Mouse (Mus musculus) embryonic facial prominence, embryonic 10.5 days (tissue): Measurements from ENCODE around the gene Fads2. TPM values are rescaled to one million over a fixed set of nuclear protein-coding genes. Genes with fewer than 3 reads are reported as not detected.

Experiments used
- DNase-seq: peaks from one replicate; pipeline ENCODE4 v3.0.0-alpha.2; 2017; ENCODE audit warnings: low spot score
- H3K27ac ChIP-seq: fragments of 300-500 bp; sonication (generic); replicated peaks from 2 replicates; pipeline ENCODE4 v1.5.1; 2016; ENCODE audit warnings: mild to moderate bottlenecking
- H3K27me3 ChIP-seq: fragments of 300-500 bp; sonication (generic); replicated peaks from 2 replicates; pipeline ENCODE4 v1.6.1; 2016; ENCODE audit warnings: low read depth, mild to moderate bottlenecking; ENCODE audit not compliant: poor library complexity, severe bottlenecking
- H3K36me3 ChIP-seq: fragments of 300-500 bp; sonication (generic); replicated peaks from 2 replicates; pipeline ENCODE4 v1.6.1; 2016; ENCODE audit warnings: mild to moderate bottlenecking, moderate library complexity
- H3K4me1 ChIP-seq: fragments of 300-500 bp; sonication (generic); 2 replicates; pipeline ENCODE4 v1.6.1; 2016
- H3K4me3 ChIP-seq: fragments of 300-500 bp; sonication (generic); 2 replicates; pipeline ENCODE4 v1.5.1; 2016; ENCODE audit warnings: mild to moderate bottlenecking, moderate library complexity
- H3K9me3 ChIP-seq: fragments of 300-500 bp; sonication (generic); 2 replicates; pipeline ENCODE4 v1.6.1; 2016; ENCODE audit warnings: mild to moderate bottlenecking
- WGBS: fragments of 180-500 bp; shearing (Covaris S2); methylation state at CpG from one replicate; pipeline ENCODE4 v1.1.7; 2016; 5-methylcytosine and 5-hydroxymethylcytosine counted together
- polyA plus RNA-seq: library from polyadenylated mRNA; unstranded; fragments of >200 nt; fragmentation: Nextera tagmentation; extraction: Ambion mirVana; gene quantifications from 2 replicates; pipeline ENCODE4 v1.2.1, GENCODE M21; 2016

Fads2 gene
- polyA plus RNA-seq, 1 experiment from 2014 or later: 160 TPM

- no peak overlapping the region for H3K27ac ChIP-seq
- 0 out of 2 replicates have a peak, but pooled peaks cover 4% of the 10 kb centered on the region for H3K27me3 ChIP-seq
- no peak overlapping the region for H3K4me3 ChIP-seq
- H3K4me1 ChIP-seq: peaks cover 19% of the 10 kb centered on the region
- H3K36me3 ChIP-seq: peaks cover 67% of the 10 kb centered on the region
- 37% methylated on average over 8 of the region's 8 CpGs for WGBS
- peak; percentile 69 for DNase-seq
- H3K9me3 ChIP-seq: no peaks in the 10 kb centered on the region
These were observed 68.2 kb downstream of the Fads2 start for GRCm38 (mm10) chr19:10033211-10033973.

- no peak overlapping the region for H3K4me3 ChIP-seq
- 93% methylated on average over 2 of the region's 2 CpGs for WGBS
- 0 out of 2 replicates have a peak, but pooled peaks cover 4% of the 10 kb centered on the region for H3K27me3 ChIP-seq
- DNase-seq: no peak
- peaks cover 25% of the 10 kb centered on the region for H3K4me1 ChIP-seq
- H3K27ac ChIP-seq: no peak overlapping the region
- H3K9me3 ChIP-seq: no peaks in the 10 kb centered on the region
- peaks cover 70% of the 10 kb centered on the region for H3K36me3 ChIP-seq
These were observed 71.8 kb downstream of the Fads2 start for GRCm38 (mm10) chr19:10029746-10030145.

- peak overlapping the region; percentile 48 for H3K27ac ChIP-seq
- peak; percentile 68 for DNase-seq
These were observed 76.2 kb downstream of the Fads2 start for GRCm38 (mm10) chr19:10025169-10025875.

GRCm38 (mm10) chr19:10023304-10023758 is 78.2 kb downstream of the Fads2 start:
- peaks cover 74% of the 10 kb centered on the region for H3K4me1 ChIP-seq
- no peak overlapping the region for H3K4me3 ChIP-seq
- H3K27ac ChIP-seq: peak overlapping the region; percentile 26
- 70% methylated on average over 9 of the region's 9 CpGs for WGBS
- DNase-seq: no peak
- no peaks in the 10 kb centered on the region for H3K9me3 ChIP-seq
- H3K36me3 ChIP-seq: peaks cover 22% of the 10 kb centered on the region
- H3K27me3 ChIP-seq: peaks cover 6% of the 10 kb centered on the region; the same call in 1 of the 2 replicates

More at GRCm38 (mm10) chr19:10025169-10025875, 76.2 kb downstream of the Fads2 start:
- WGBS: 24% methylated on average over 8 of the region's 8 CpGs
- Histone ChIP-seq H3K4me1 (peaks cover 56% of the 10 kb centered on the region), H3K36me3 (peaks cover 40% of the 10 kb centered on the region), H3K9me3 (no peaks in the 10 kb centered on the region), H3K4me3 (peak overlapping the region; percentile 16; the same call in 1 of the 2 replicates), H3K27me3 (no peaks in the 10 kb centered on the region)

- WGBS: 71% methylated on average over 5 of the region's 5 CpGs
- peak; percentile 51 for DNase-seq
- Histone ChIP-seq H3K27me3 (peaks cover 6% of the 10 kb centered on the region; the same call in 1 of the 2 replicates), H3K9me3 (no peaks in the 10 kb centered on the region), H3K36me3 (peaks cover 15% of the 10 kb centered on the region), H3K4me1 (peaks cover 81% of the 10 kb centered on the region), H3K4me3 (no peak overlapping the region), H3K27ac (peak overlapping the region; percentile 26)
These were observed 78.9 kb downstream of the Fads2 start for GRCm38 (mm10) chr19:10022414-10023303.

GRCm38 (mm10) chr19:10021981-10022380 is 79.6 kb downstream of the Fads2 start:
- H3K36me3 ChIP-seq: peaks cover 8% of the 10 kb centered on the region
- peak overlapping the region; percentile 26 for H3K27ac ChIP-seq
- no peak overlapping the region for H3K4me3 ChIP-seq
- no peak for DNase-seq
- peaks cover 6% of the 10 kb centered on the region; the same call in 1 of the 2 replicates for H3K27me3 ChIP-seq
- WGBS: 85% methylated on average over 2 of the region's 2 CpGs
- peaks cover 88% of the 10 kb centered on the region for H3K4me1 ChIP-seq
- H3K9me3 ChIP-seq: no peaks in the 10 kb centered on the region

- H3K27ac ChIP-seq: peak overlapping the region; percentile 91
- H3K4me3 ChIP-seq: peak overlapping the region; percentile 77
- no peaks in the 10 kb centered on the region for H3K9me3 ChIP-seq
- peaks cover 6% of the 10 kb centered on the region; the same call in 1 of the 2 replicates for H3K27me3 ChIP-seq
- no peak for DNase-seq
- H3K4me1 ChIP-seq: peaks cover 89% of the 10 kb centered on the region
- no peaks in the 10 kb centered on the region for H3K36me3 ChIP-seq
- WGBS: 62% methylated on average over 4 of the region's 4 CpGs
These were observed 82.3 kb downstream of the Fads2 start for GRCm38 (mm10) chr19:10019214-10019760.

- H3K36me3 ChIP-seq: no peaks in the 10 kb centered on the region
- WGBS: under 1% methylated on average over 3 of the region's 3 CpGs
- peaks cover 90% of the 10 kb centered on the region for H3K4me1 ChIP-seq
- H3K27me3 ChIP-seq: peaks cover 6% of the 10 kb centered on the region; the same call in 1 of the 2 replicates
- peak overlapping the region; percentile 91 for H3K27ac ChIP-seq
- H3K4me3 ChIP-seq: peak overlapping the region; percentile 77
- no peaks in the 10 kb centered on the region for H3K9me3 ChIP-seq
- DNase-seq: no peak
These were observed 83.1 kb downstream of the Fads2 start for GRCm38 (mm10) chr19:10018527-10018818.

- H3K4me3 ChIP-seq: peak overlapping the region; percentile 77
- 4% methylated on average over 44 of the region's 44 CpGs for WGBS
- H3K27ac ChIP-seq: peak overlapping the region; percentile 91
- H3K27me3 ChIP-seq: peaks cover 6% of the 10 kb centered on the region; the same call in 1 of the 2 replicates
- H3K9me3 ChIP-seq: no peaks in the 10 kb centered on the region
- peaks cover 90% of the 10 kb centered on the region for H3K4me1 ChIP-seq
- no peaks in the 10 kb centered on the region for H3K36me3 ChIP-seq
- peak; percentile 95 for DNase-seq
These were observed 83.7 kb downstream of the Fads2 start for GRCm38 (mm10) chr19:10017637-10018526.

- Histone ChIP-seq H3K36me3 (no peaks in the 10 kb centered on the region), H3K27me3 (peaks cover 6% of the 10 kb centered on the region; the same call in 1 of the 2 replicates), H3K9me3 (no peaks in the 10 kb centered on the region), H3K27ac (peak overlapping the region; percentile 91), H3K4me3 (peak overlapping the region; percentile 16; the same call in 1 of the 2 replicates), H3K4me1 (peaks cover 84% of the 10 kb centered on the region)
- WGBS: 89% methylated on average over 4 of the region's 4 CpGs
- no peak for DNase-seq
These were observed 85.4 kb downstream of the Fads2 start for GRCm38 (mm10) chr19:10016151-10016550.

- Histone ChIP-seq H3K27me3 (peaks cover 6% of the 10 kb centered on the region; the same call in 1 of the 2 replicates), H3K27ac (peak overlapping the region; percentile 91), H3K9me3 (no peaks in the 10 kb centered on the region), H3K4me1 (peaks cover 83% of the 10 kb centered on the region), H3K4me3 (peak overlapping the region; percentile 36; the same call in 1 of the 2 replicates), H3K36me3 (no peaks in the 10 kb centered on the region)
- 75% methylated on average over 4 of the region's 4 CpGs for WGBS
- DNase-seq: no peak
These were observed 86.1 kb downstream of the Fads2 start for GRCm38 (mm10) chr19:10015442-10015841.
